Mouse (Mus musculus) hindbrain, embryonic 14.5 days (tissue): Measurements from ENCODE around the gene Rtbdn. TPM values are rescaled to one million over a fixed set of nuclear protein-coding genes. Genes with fewer than 3 reads are reported as not detected.

Source experiments
- ATAC-seq: fragments of 200-750 bp; cut with Nextera tagmentation; 2 replicates; pipeline ENCODE4 v1.8.0; 2017; ENCODE audit warnings: moderate number of reproducible peaks, mild to moderate bottlenecking, moderate TSS enrichment, moderate library complexity; ENCODE audit not compliant: low FRiP score
- DNase-seq: peaks from one replicate; pipeline ENCODE4 v3.0.0-alpha.2; 2015; ENCODE audit warnings: low spot score
- H3K27ac ChIP-seq: fragments of 300-500 bp; sonication (generic); 2 replicates; pipeline ENCODE4 v1.5.1; 2014; ENCODE audit warnings: mild to moderate bottlenecking, moderate library complexity
- H3K27me3 ChIP-seq: fragments of 300-500 bp; sonication (generic); 2 replicates; pipeline ENCODE4 v1.6.1; 2014; ENCODE audit warnings: mild to moderate bottlenecking, low read length, mixed read lengths; ENCODE audit not compliant: control insufficient read depth, insufficient read depth
- H3K36me3 ChIP-seq: fragments of 300-500 bp; sonication (generic); replicated peaks from 2 replicates; pipeline ENCODE4 v1.6.1; 2014; ENCODE audit not compliant: control insufficient read depth, insufficient read depth
- H3K4me1 ChIP-seq: fragments of 300-500 bp; sonication (generic); replicated peaks from 2 replicates; pipeline ENCODE4 v1.6.1; 2014; ENCODE audit warnings: antibody characterized with exemption, low read length, mixed read lengths; ENCODE audit not compliant: control insufficient read depth, insufficient read depth
- H3K4me2 ChIP-seq: fragments of 300-500 bp; sonication (generic); replicated peaks from 2 replicates; pipeline ENCODE4 v1.6.1; 2014; ENCODE audit warnings: mild to moderate bottlenecking, moderate library complexity
- H3K4me3 ChIP-seq: fragments of 300-500 bp; sonication (generic); replicated peaks from 2 replicates; pipeline ENCODE4 v1.5.1; 2014; ENCODE audit warnings: mild to moderate bottlenecking, low read length
- H3K9ac ChIP-seq: fragments of 300-500 bp; sonication (generic); 2 replicates; pipeline ENCODE4 v1.6.1; 2014
- H3K9me3 ChIP-seq: fragments of 300-500 bp; sonication (generic); 2 replicates; pipeline ENCODE4 v1.6.1; 2016; ENCODE audit warnings: low read length; ENCODE audit not compliant: control insufficient read depth
- WGBS: fragments of 180-500 bp; shearing (Covaris S2); extraction: QIAGEN DNeasy Blood & Tissue Kit; methylation state at CpG from one replicate; pipeline ENCODE4 v1.1.7; 2014; 5-methylcytosine and 5-hydroxymethylcytosine counted together
- polyA plus RNA-seq: library from polyadenylated mRNA; unstranded; fragments of >200 nt; fragmentation: Nextera tagmentation; extraction: Ambion mirVana; gene quantifications from 2 replicates; pipeline ENCODE4 v1.2.1, GENCODE M21; 2014

The Rtbdn gene
- polyA plus RNA-seq, 1 experiment from 2014 or later = 1.8 TPM

DNA sequence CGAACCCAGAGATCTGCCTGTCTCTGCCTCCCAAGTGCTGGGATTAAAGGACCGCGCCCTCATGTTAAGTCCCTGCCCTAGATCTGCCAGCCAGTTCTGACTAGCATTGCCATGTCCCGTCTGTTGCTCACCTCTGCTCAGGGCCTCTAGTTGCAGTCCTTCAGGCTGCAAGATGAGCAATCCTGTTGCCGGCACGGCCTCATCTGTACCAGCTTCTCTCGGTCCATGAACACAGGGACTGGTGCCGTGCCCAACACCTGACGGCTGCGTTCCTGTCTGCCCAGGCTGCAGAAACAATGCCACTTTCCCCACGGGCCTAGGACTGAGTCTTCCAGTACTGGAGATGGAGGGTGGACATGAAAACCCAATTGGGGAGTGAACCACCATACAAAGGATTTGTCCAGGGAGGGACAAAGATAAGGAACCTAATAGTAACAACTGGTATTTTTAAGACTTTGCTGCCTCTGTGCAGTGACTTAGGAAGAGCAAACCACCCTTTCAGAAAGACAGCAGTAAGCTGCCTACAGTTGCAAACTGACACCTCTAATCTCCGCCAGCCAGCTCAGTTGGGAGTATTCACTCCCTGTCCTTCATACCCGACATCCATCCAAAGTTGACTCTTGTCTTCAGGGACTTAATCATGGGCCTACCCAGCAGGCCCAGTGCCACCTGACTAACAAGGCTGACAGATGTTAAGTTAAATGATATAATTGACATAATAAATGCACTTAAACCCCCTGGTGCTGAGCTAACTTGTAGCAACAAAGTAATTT lies 20.9 kb downstream of the Rtbdn start:
- ATAC-seq = no peak
- Histone ChIP-seq H3K36me3 (peaks cover 23% of the 10 kb centered on the region), H3K9me3 (no peaks in the 10 kb centered on the region), H3K4me1 (peaks cover 28% of the 10 kb centered on the region), H3K27me3 (no peaks in the 10 kb centered on the region), H3K27ac (no peak overlapping the region), H3K4me2 (peak overlapping the region; percentile 90; the same call in 1 of the 2 replicates), H3K4me3 (no peak overlapping the region), H3K9ac (no peak overlapping the region)
- WGBS = 89% methylated on average over 13 of the region's 13 CpGs
- no peak for DNase-seq

DNA sequence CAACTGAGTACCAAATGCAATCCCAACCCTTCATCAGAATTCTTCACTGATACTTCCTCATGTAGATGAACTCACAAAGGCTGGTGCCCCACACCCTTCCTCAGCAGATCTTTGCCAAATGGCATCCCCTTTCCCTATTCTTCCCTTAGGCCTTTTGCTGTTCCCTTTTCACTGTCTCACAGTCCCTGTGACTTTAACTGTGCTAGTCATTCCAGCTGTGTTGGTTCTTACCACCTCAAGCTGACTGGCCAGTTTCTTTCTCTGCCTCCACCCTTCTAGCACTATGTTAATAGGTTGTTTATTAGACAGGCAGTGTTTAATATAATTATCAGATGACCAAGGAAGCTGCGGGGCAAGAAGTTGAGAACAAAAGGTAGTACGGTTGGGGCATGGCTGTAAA lies 21.9 kb downstream of the Rtbdn start:
- H3K27me3 ChIP-seq = no peaks in the 10 kb centered on the region
- DNase-seq = no peak
- WGBS = 16% methylated on average over 2 of the region's 2 CpGs

DNA sequence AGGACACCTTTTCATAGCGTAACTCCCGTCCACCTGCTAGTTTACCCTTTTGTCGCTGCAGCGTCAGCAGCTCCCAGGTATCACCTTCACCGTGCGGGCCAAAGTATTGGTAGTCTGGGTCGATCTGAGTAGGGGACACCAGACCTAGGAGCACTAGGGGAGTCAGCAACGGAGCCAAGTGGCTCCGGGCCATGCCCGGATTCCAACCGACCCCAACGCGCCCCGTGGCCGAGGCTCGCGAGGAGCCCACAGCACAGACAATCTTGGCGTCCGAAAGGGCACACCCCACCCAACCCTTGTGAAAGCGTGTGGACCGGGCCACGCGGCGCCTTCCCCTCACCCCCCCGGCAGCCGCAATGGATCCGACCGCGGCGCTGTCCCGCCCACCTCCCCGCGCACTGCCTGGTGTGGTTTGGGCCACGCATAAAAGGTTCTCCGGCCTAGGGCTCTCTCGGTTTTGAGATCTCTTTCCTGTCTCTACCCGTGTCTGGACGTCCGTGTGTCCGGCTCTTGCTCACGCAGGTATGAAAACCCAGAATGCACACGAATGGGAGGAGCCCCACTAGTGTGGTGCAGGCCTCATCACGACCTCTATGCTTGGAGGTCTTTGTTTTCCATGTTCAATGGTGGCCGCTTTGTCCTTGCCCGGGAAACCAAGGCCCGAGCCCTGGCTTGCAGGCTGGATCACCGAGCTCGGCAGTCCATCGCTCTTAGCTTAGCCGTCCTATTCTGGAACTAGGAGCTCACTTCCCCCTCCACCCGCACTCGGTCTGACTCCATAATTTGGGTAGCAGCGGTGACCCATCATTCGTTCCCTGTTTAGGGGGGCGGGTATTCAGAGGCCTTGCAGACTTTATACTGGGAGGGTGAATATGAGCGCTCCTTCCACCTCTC lies 22.7 kb downstream of the Rtbdn start, which contains the start of the genes Gm49661, Prdx2 and Rnaseh2a:
Gene Gm49661 (minus strand): TSS at position 193 of the 894 bp plus-strand sequence.
Gene Prdx2 (plus strand): TSS at position 347 of the 894 bp plus-strand sequence.
Gene Rnaseh2a (minus strand): TSS at position 527 of the 894 bp plus-strand sequence.
- ATAC-seq = peak; percentile 83
- under 1% methylated on average over 56 of the region's 56 CpGs for WGBS

More for the DNA sequence above, 21.9 kb downstream of the Rtbdn start:
- H3K4me1 ChIP-seq = peaks cover 28% of the 10 kb centered on the region
- H3K9ac ChIP-seq = peak overlapping the region; percentile 93
- H3K36me3 ChIP-seq = peaks cover 31% of the 10 kb centered on the region
- H3K4me3 ChIP-seq = peak overlapping the region; percentile 60
- ATAC-seq = no peak
- H3K27ac ChIP-seq = peak overlapping the region; percentile 73
- H3K4me2 ChIP-seq = peak overlapping the region; percentile 90
- H3K9me3 ChIP-seq = no peaks in the 10 kb centered on the region

GRCm38 (mm10) chr8:84970135-84970790 lies 23.5 kb downstream of the Rtbdn start:
- Histone ChIP-seq H3K4me1 (peaks cover 24% of the 10 kb centered on the region), H3K4me3 (peak overlapping the region; percentile 60), H3K9me3 (no peaks in the 10 kb centered on the region), H3K4me2 (peak overlapping the region; percentile 90), H3K36me3 (peaks cover 46% of the 10 kb centered on the region), H3K27me3 (no peaks in the 10 kb centered on the region), H3K27ac (peak overlapping the region; percentile 73), H3K9ac (peak overlapping the region; percentile 93)
- DNase-seq = no peak
- ATAC-seq = no peak
- 6% methylated on average over 21 of the region's 21 CpGs for WGBS

More for the DNA sequence above, 22.7 kb downstream of the Rtbdn start, which contains the start of the genes Gm49661, Prdx2 and Rnaseh2a:
- H3K9ac ChIP-seq = peak within 1 kb of the TSS; percentile 93
- peak within 1 kb of the TSS; percentile 90 for H3K4me2 ChIP-seq
- H3K27me3 ChIP-seq = no peaks in the 10 kb centered on the region
- H3K4me3 ChIP-seq = peak within 1 kb of the TSS; percentile 60
- peak; percentile 85 for DNase-seq
- H3K9me3 ChIP-seq = no peaks in the 10 kb centered on the region
- peaks cover 38% of the 10 kb centered on the region for H3K36me3 ChIP-seq
- peak within 1 kb of the TSS; percentile 73 for H3K27ac ChIP-seq
- H3K4me1 ChIP-seq = peaks cover 28% of the 10 kb centered on the region

GRCm38 (mm10) chr8:84970913-84971312 lies 24.1 kb downstream of the Rtbdn start:
- Histone ChIP-seq H3K9me3 (no peaks in the 10 kb centered on the region), H3K4me2 (peak overlapping the region; percentile 90), H3K4me1 (peaks cover 24% of the 10 kb centered on the region), H3K9ac (peak overlapping the region; percentile 93), H3K4me3 (peak overlapping the region; percentile 60), H3K27ac (no peak overlapping the region), H3K36me3 (peaks cover 47% of the 10 kb centered on the region), H3K27me3 (no peaks in the 10 kb centered on the region)
- ATAC-seq (no peak), DNase-seq (no peak)
- WGBS = 65% methylated on average over 5 of the region's 5 CpGs

- H3K27ac ChIP-seq = no peak overlapping the region
- H3K9ac ChIP-seq = no peak overlapping the region
- H3K4me2 ChIP-seq = no peak overlapping the region
- ATAC-seq (no peak), DNase-seq (no peak)
- no peak overlapping the region for H3K4me3 ChIP-seq
- peaks cover 47% of the 10 kb centered on the region for H3K36me3 ChIP-seq
- peaks cover 6% of the 10 kb centered on the region for H3K27me3 ChIP-seq
- peaks cover 38% of the 10 kb centered on the region for H3K4me1 ChIP-seq
- 82% methylated on average over 1 of the region's 1 CpGs for WGBS
- H3K9me3 ChIP-seq = no peaks in the 10 kb centered on the region
Observed at GRCm38 (mm10) chr8:84973079-84973478, 26.3 kb downstream of the Rtbdn start.

- Histone ChIP-seq H3K9ac (no peak overlapping the region), H3K27me3 (peaks cover 6% of the 10 kb centered on the region), H3K36me3 (peaks cover 47% of the 10 kb centered on the region), H3K9me3 (no peaks in the 10 kb centered on the region), H3K4me2 (no peak overlapping the region), H3K4me1 (peaks cover 33% of the 10 kb centered on the region), H3K27ac (no peak overlapping the region), H3K4me3 (no peak overlapping the region)
- ATAC-seq = no peak
- 64% methylated on average over 4 of the region's 4 CpGs for WGBS
- DNase-seq = peak; percentile 69
Observed at GRCm38 (mm10) chr8:84973803-84974542, 27.2 kb downstream of the Rtbdn start.

GRCm38 (mm10) chr8:84974543-84975142 lies 27.9 kb downstream of the Rtbdn start:
- peaks cover 47% of the 10 kb centered on the region for H3K36me3 ChIP-seq
- ATAC-seq = no peak
- no peak overlapping the region for H3K4me3 ChIP-seq
- H3K9me3 ChIP-seq = no peaks in the 10 kb centered on the region
- H3K4me2 ChIP-seq = no peak overlapping the region
- H3K9ac ChIP-seq = no peak overlapping the region
- H3K4me1 ChIP-seq = peaks cover 38% of the 10 kb centered on the region
- DNase-seq = no peak
- 85% methylated on average over 8 of the region's 8 CpGs for WGBS
- H3K27ac ChIP-seq = no peak overlapping the region
- H3K27me3 ChIP-seq = peaks cover 6% of the 10 kb centered on the region
